13 mouse cellular contexts compared by ENCODE assay signal in genomic region chr1:91758600-91759515, GRCm38 (mm10). TPM values are rescaled to one million over a fixed set of nuclear protein-coding genes. Genes with fewer than 3 reads are reported as not detected.
DNase-seq lines count a peak whose midpoint lies in the region; ATAC-seq lines count a peak whose summit lies in the region.
"Had no signal": no experiment of that assay in that cellular context is flagged by ENCODE, and none has a peak within 500 bp of the region (broad histone marks: within the 10 kb centered on the region; RNA-seq: fewer than 3 reads in every experiment).

No protein-coding gene starts in this region.

- 0 out of 2 replicates have a peak, but pooled peaks have one; percentile 45 for ATAC-seq in hindbrain, embryonic 11.5 days (ENCODE audit: low FRiP score)
- ATAC-seq in midbrain, embryonic 11.5 days (ENCODE audit: low FRiP score): peak; percentile 57; the same call in 1 of the 2 replicates
- ATAC-seq in inflammation-experienced regulatory T-cells, adult 6 months: no peak

- H3K9ac ChIP-seq in hindbrain, embryonic 11.5 days (ENCODE audit: low read depth, low read length): no peak overlapping the region
- peak overlapping the region; percentile 24; the same call in 1 of the 2 replicates for H3K9ac ChIP-seq in midbrain, embryonic 11.5 days (ENCODE audit: low read length)

- WGBS in embryonic facial prominence, embryonic 10.5 days: 39% methylated on average over 12 of the region's 12 CpGs
- WGBS in hindbrain, embryonic 11.5 days: 33% methylated on average over 12 of the region's 12 CpGs
- 30% methylated on average over 12 of the region's 12 CpGs for WGBS in midbrain, embryonic 11.5 days

- no peak overlapping the region for H3K4me3 ChIP-seq in embryonic facial prominence, embryonic 10.5 days
- H3K4me3 ChIP-seq in hindbrain, embryonic 11.5 days (ENCODE audit: low read depth, low read length): no peak overlapping the region
- H3K4me3 ChIP-seq in midbrain, embryonic 11.5 days (ENCODE audit: low read depth, low read length): no peak overlapping the region
- H3K4me3 ChIP-seq: heart, adult 2 months had no signal

- H3K9me3 ChIP-seq in embryonic facial prominence, embryonic 10.5 days: no peaks in the 10 kb centered on the region
- no peaks in the 10 kb centered on the region for H3K9me3 ChIP-seq in hindbrain, embryonic 11.5 days (ENCODE audit: control insufficient read depth, low read length)
- H3K9me3 ChIP-seq in midbrain, embryonic 11.5 days (ENCODE audit: control insufficient read depth, low read length): no peaks in the 10 kb centered on the region

- no peaks in the 10 kb centered on the region for H3K36me3 ChIP-seq in embryonic facial prominence, embryonic 10.5 days (replicated peaks)
- H3K36me3 ChIP-seq in hindbrain, embryonic 11.5 days (ENCODE audit: control insufficient read depth, insufficient read depth, low read length): no peaks in the 10 kb centered on the region
- H3K36me3 ChIP-seq in midbrain, embryonic 11.5 days (ENCODE audit: control insufficient read depth, insufficient read depth, low read length): no peaks in the 10 kb centered on the region

- H3K27ac ChIP-seq in embryonic facial prominence, embryonic 10.5 days (replicated peaks): peak overlapping the region; percentile 78
- 0 out of 2 replicates have a peak overlapping the region, but pooled peaks have one; percentile 4 for H3K27ac ChIP-seq in hindbrain, embryonic 11.5 days (ENCODE audit: low read depth, low read length)
- no peak overlapping the region for H3K27ac ChIP-seq in midbrain, embryonic 11.5 days (ENCODE audit: low read depth, low read length)
- H3K27ac ChIP-seq: heart, adult 2 months had no signal

- H3K4me1 ChIP-seq in embryonic facial prominence, embryonic 10.5 days: peaks cover 83% of the 10 kb centered on the region
- H3K4me1 ChIP-seq in hindbrain, embryonic 11.5 days (replicated peaks; ENCODE audit: control insufficient read depth, insufficient read depth, low read length): peaks cover 13% of the 10 kb centered on the region
- peaks cover 25% of the 10 kb centered on the region for H3K4me1 ChIP-seq in midbrain, embryonic 11.5 days (ENCODE audit: control insufficient read depth, insufficient read depth, low read length)

- H3K4me2 ChIP-seq in hindbrain, embryonic 11.5 days (replicated peaks; ENCODE audit: low read depth, low read length): no peak overlapping the region
- H3K4me2 ChIP-seq in midbrain, embryonic 11.5 days: no peak overlapping the region

- H3K27me3 ChIP-seq in embryonic facial prominence, embryonic 10.5 days (replicated peaks; ENCODE audit: low read depth, poor library complexity, severe bottlenecking): peaks cover 9% of the 10 kb centered on the region; the same call in 1 of the 2 replicates
- no peaks in the 10 kb centered on the region for H3K27me3 ChIP-seq in hindbrain, embryonic 11.5 days (ENCODE audit: control insufficient read depth, insufficient read depth, low read length)
- no peaks in the 10 kb centered on the region; the same call in 1 of the 2 replicates for H3K27me3 ChIP-seq in midbrain, embryonic 11.5 days (ENCODE audit: control insufficient read depth, insufficient read depth, low read length)

- DNase-seq in Muller cell, postnatal 12 days (ENCODE audit: inconsistent ontology term): peak; percentile 48
- peak; percentile 39 for DNase-seq in embryonic facial prominence, embryonic 10.5 days (ENCODE audit: low spot score)
- DNase-seq in hindbrain, embryonic 11.5 days (ENCODE audit: low spot score): peak; percentile 46
- DNase-seq in midbrain, embryonic 11.5 days (ENCODE audit: low spot score, missing footprints): peak; percentile 92
- no peak for DNase-seq in adrenal gland, postnatal 36 days
- DNase-seq in urinary bladder, postnatal 4 days (ENCODE audit: low spot score in 2 of 2): no peak
- DNase-seq in heart, adult 18-20 months: no peak
- DNase-seq: heart, adult 2 months; kidney, postnatal 36 days; lung, postnatal 4 days; thymus, adult 2 months had no signal

RNA-seq across cellular contexts. Expression of gene Twist2, which starts 42.4 kb away (rescaled TPM):
- polyA plus RNA-seq in embryonic facial prominence, embryonic 10.5 days (2016; fragmentation: Nextera tagmentation; extraction: Ambion mirVana): 53.8 and 55.3 TPM in 2 replicates
- 16.3 and 23.2 TPM in 2 replicates for polyA plus RNA-seq in hindbrain, embryonic 11.5 days (2014; fragmentation: Nextera tagmentation; extraction: Ambion mirVana)
- polyA plus RNA-seq in midbrain, embryonic 11.5 days (2014; fragmentation: Nextera tagmentation; extraction: Ambion mirVana): 7.8 and 9.8 TPM in 2 replicates
- polyA plus RNA-seq in inflammation-experienced regulatory T-cells, adult 6 months (2017; shearing (Covaris generic)): not detected
- 1 to 10 TPM; 2.5 to 4.0 TPM for total RNA-seq in adrenal gland, postnatal 36 days (2021)
- 1 to 10 TPM in 1 of 2 experiments, under 1 TPM in 1; 0.80 to 1.3 TPM for total RNA-seq in heart, adult 18-20 months (2021)
- total RNA-seq: neutrophil, adult 5-6 weeks had no signal

Comparison
In these comparisons a context has a peak if more than half of its experiments do, and no peak if none do; other contexts are left out.
1. DNase-seq: peak in Muller cell, postnatal 12 days (single experiment), embryonic facial prominence, embryonic 10.5 days (single experiment), hindbrain, embryonic 11.5 days (single experiment) and midbrain, embryonic 11.5 days (single experiment); none in adrenal gland, postnatal 36 days (0 of 2), urinary bladder, postnatal 4 days (0 of 2) and heart, adult 18-20 months (0 of 2).